Mouse (Mus musculus) hematopoietic stem cell, adult 5-6 weeks (primary cell): Measurements from ENCODE around the gene Cntn4. TPM values are rescaled to one million over a fixed set of nuclear protein-coding genes. Genes with fewer than 3 reads are reported as not detected.

ENCODE experiments used
- ATAC-seq, 2 experiments: fragments of 125-278 bp in 1 of 2; replicated peaks in 1 of 2; 2 replicates each; pipeline ENCODE4 v1.8.0; 2016 to 2017; ENCODE audit warnings: inconsistent platforms in 2 of 2, mild to moderate bottlenecking in 2 of 2, moderate number of reproducible peaks in 2 of 2, low read depth in 1 of 2, moderate TSS enrichment in 1 of 2; ENCODE audit not compliant: low FRiP score in 2 of 2, poor library complexity in 2 of 2, severe bottlenecking in 2 of 2, insufficient read depth in 1 of 2, low TSS enrichment in 1 of 2
- total RNA-seq: library from RNA; stranded (forward); fragments of 172-1452, 232-1000 nt; gene quantifications from 2 replicates; pipeline ENCODE4 v1.2.3, GENCODE M21; 2017

Gene Cntn4
- total RNA-seq, 1 experiment from 2014 or later = not detected

DNA sequence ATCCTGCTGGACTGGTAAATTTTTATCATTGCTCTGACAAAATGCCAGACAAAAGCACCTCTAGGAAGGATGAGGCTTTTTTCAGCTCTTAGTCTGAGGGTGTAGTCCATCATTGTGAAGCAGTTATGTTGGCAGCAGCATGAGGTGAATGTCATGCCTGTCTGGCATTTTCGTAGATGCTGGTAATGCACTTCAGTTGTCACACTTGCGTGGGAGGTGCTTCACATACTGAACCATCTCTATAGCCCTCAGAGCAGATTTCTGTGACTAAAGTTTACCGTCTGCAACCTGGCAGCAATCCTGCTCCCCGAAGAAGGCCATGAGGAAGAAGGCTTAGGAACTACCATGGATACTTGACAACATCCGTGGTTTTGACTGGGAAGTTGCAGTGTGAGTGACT, 335.6 kb downstream of the Cntn4 start:
- no peak for ATAC-seq

DNA sequence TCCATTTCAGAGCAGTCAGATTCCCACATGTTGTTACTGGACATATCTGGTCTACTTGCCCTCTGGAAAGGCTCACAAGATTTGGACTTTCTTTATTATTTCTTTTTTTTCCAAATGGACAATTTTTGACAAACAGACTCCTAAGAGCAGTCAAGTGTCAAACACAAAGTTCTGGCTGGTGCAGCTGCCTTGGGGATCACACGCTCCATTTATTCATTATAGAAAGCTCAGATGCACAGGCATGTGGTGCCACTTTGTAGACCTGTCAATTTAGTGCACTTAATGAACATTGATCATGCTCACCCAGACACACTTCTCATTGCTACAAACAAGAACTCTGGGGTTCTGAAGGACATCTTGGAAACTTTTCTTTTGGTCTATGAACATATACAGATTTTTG, 337.7 kb downstream of the Cntn4 start:
- ATAC-seq = no peak

DNA sequence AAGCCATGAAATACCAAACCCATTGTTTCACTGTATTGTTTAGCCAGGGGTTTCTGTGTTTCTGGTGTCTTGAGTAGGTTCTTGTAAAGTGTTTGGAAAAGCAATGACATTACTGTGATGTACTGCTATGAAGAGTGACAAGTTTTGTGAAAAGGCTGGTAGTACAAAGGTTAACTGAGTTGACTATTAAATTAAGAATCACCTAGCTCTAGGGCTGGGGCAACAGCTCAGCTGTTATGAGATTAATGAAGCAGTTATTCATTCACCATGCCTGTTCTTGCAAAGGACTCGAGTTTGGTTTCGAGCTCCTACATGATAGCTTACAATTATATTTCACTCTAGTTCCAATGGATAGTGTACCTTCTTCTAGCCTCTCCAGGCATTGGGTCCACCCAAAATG, 371.4 kb downstream of the Cntn4 start:
- ATAC-seq = no peak

DNA sequence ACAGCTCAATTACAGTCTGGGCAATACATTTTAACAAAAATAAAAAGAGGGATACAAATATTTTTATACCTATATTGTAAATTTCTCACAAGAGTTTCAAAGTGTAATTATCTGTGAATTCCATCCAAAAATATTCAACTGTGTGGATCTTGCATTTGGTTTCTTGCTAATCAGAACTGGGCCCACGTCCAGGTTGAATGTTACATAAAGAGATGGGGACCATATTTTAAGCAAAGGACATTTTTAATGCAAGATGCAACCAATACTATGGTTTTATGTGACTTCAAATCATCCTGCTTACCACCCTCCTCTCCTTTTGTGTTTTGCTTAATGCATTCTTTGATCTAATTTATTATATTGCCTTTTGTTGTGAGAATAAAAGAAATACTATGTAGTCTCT, 378.7 kb downstream of the Cntn4 start:
- ATAC-seq = no peak

DNA sequence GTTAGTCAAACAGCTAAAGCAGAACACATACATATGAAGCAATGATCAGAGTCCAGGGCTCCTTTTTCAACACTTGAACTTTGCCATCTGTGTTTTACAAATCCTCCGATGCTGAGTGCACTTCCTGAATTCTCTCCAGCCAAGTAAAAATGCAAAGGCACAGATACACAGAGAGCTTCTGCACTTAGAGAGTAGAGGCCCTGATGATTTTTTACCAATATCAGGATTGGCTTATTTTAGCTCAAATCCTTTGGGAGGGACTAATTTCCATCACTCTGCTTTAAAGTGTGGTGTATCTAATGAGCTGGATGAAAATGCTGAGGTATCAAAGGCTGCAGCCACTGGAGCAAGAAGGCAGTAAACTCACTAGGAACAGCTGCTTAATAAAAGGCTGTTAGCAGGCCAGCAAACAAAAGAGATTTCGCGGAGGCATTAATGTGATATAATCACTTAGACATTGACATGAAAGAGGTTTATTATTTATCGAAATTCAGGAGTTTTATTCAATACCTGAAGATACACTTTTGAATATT, 400.7 kb downstream of the Cntn4 start:
- ATAC-seq = no peak

DNA sequence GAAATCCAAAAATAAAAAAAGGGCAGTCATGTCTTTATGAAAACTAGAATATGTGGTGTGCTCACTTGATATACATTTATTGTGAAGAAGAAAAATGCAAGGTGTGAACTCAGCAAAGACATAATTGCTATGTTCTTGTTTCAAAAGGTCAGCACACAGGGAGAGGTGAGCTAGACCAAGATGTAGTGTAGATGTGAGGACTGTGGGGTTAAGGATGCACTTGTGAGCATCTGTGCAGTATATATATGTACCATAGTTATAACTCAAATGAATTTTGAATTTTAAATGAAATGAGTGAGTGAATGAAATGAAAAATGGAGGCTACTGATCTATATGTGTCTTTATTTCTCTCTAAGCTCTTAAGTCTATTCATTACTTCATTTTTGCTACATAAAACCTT, 401.2 kb downstream of the Cntn4 start:
- no peak for ATAC-seq

DNA sequence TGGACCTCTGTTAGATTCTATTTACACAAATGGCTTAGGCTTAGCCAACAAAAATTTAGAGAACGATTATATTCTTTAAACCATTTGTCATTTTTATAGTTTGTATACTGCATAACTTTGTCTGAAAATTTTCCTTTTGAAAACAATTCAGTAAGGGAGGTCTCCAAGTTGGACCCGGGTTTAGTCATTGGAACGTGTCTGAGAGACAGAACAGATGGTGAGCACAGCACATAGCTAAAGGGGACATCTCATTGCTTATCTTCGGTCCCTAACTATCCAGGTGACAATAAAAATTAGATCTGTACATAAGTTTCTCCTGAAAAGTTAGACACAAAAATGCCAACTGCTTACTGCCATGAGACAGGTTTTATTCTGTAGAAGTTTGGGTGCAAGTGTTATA, 420.4 kb downstream of the Cntn4 start:
- no peak for ATAC-seq

DNA sequence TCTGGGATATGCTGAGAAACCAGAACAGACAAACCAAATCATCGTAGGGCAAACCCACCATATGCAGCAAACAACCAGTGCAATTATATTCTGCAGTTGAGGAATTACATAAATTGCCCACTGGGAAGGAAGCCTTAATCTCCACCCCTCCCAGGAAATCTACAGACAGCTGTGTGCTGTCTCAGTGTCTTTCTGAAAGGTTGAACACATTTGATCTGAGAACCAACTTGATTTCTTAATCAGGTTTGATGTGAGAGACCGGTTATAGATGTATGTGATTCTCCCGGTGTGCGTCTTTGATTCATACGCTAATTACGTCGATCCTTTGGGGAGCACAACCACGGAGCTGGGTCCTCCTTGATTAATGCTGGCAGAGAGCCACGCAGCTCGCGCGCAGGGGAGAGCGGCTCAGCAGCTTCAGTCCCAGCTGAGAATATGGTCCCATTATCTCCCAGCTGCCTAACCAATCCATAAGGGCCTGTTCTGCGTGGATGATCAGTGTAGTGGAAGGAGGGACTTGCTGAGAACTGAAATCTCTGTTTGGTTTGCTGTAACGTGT, 441.1 kb downstream of the Cntn4 start:
- no peak for ATAC-seq

DNA sequence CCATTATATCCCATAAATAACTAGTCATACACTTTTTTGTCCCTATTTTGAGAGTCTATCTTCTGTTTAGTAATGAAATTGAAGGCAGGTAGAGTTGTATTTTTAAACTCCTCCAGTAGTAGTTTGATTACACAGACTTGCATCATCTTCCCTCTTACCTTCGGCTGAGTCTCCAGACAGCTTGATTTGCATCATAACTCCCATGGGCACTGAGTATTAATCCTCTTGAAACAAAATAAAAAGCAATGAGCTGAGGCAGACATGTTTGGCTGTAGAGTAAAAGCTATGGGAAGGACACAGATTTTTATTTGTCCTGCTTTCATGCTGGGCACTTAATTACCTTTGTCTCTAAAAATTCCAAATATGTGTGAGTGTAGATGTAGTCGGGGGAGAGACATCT, 476.1 kb downstream of the Cntn4 start:
- no peak for ATAC-seq

DNA sequence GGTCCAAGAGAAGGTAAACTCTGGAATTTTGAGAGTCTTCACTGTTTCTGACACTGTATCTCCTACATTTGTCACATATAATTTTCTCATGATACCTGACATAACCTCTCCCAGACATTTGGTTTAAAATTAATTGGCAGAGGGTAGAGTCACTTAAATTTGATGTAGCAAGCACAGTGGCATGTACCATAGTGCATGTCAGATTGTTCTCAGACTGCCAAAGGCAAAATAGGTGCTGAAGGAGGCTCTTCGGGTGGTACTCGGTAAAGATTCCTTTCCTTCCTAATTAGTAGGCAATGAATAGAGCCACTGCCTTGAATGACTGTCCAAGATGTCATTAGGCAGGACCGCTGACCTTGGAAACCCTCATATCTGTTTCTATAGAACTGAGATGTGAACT, 477.9 kb downstream of the Cntn4 start:
- ATAC-seq = no peak

DNA sequence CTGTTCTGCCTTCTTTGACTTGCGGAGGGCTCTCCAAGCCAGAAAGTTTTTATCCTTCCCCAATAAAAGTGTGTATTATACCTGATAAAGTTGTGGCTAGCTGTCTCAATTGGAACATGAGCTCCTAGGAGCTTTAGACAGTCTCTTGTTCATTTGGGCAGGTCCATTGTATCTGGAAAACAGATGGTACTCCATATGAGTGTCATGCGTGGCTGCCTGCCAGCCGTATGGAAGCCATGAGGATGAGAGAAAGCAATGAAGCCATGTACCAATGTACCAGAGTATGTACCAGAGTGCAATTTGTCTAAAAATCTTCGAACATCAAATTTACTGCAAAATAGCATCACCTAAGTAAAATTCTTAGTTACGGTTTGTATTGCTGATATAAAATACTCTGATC, 500.1 kb downstream of the Cntn4 start:
- ATAC-seq = no peak

DNA sequence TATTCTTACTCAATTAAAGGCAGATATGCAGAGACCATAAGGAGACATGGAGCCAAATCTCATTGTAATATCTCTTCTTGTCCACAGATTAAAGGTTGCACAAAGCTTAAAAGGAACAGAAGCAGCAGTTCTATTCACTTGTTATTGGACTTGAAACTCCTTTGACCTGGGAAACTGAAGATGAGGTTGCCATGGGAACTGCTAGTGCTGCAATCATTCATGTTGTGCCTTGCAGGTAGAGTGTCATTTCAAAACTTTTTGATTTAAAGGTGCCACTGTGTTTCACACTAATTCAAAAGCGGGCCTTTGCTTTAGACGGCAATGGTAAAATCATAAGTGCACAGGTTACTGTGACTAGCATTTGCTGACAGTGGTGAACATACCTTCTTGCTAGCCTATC, 504.1 kb downstream of the Cntn4 start:
- no peak for ATAC-seq

DNA sequence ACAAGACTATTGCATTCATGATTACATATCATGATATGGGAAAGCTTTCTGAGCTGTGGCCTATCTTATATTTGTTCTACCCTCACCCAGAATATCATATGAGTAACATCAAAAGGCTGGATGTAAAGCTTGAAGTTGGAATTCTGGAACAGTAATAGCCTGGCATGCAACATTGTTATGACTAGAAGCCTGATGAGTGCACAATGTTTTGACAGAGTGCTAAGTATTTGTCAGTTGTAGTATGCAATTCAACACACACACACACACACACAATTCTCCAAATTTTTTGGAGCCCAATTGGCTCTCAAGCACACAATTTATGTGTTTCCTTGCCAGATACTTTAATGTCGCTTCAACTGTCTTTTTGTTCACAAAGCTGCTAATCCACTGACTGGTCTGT, 523.5 kb downstream of the Cntn4 start:
- ATAC-seq = no peak

DNA sequence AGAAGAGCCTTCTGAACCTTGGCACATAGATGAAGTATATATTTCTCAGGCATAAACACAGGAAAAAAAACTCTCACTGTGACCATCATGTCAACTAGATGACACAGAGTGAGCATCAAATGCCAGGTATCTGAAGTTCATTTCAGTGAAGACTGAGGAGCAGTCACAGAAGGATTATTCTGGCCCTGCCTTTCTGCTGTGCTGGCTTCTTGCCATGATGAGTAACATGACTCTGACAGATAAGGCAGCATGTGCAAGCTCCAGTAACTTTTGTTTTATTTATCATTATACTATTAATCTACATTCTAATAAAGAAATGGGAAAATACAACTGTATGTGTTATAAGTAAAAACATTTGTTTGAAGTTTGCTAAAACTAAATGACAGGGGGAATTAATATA, 529.9 kb downstream of the Cntn4 start:
- no peak for ATAC-seq

DNA sequence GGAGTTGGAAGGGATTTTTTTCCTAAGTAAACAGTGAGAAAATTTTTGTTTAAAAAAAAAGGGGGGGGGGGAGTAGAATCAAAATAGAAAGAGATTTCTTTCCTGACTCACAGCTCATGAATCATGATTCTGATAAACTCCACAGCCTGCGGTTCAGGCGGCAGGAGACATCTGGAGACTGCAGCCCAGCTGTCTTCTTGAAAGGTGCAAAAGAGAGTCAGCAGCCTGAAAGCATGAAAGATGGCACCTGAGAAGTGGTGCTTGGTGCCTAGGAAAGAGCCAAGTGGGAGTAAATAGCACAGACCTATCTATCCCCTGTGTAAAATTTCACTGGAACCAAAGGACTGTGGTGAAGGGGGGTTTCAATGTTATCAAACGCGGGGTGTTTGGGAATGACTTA, 535.6 kb downstream of the Cntn4 start:
- ATAC-seq = no peak

DNA sequence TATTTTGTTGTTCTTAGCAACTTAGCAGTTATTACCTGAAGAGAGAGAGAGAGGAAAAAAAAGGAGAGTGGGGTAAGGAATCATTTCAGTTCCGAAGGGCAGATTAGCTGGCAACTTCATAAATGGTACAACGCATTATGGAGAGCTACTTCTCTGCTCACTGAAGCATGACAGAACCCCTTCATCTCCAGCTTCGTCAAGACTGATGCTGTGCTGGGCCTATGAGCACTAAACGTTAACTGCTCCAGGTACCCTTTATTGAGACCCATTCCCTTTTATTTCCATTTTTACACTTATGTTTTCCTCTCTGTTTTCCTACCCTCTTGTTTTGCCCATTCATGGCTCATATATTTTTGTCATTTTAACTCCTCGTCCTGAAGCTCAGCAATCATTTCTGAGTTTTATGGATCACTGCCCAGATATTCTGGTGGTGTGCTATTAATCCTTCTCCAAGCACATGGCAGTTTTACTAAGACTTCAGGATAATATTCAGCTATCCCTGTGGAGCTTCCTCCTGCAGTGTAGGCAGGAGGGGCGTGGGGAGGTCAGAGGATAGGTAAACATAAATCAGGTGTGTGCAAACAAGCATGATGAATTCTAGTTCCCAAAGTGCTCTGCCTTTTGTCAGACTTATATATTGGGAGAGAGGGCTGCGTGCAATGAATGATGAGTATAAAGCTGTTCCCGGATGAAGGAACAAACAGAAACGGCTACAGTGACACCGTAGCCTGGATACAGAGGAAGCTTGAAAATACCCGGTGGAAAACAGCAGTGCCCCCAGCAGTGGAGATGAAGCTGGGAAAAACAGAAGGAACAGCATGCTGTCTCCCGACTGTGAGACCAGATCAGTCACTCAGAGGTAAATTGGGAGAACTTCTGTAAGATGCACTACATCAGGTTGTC, 559.8 kb downstream of the Cntn4 start:
- no peak for ATAC-seq

DNA sequence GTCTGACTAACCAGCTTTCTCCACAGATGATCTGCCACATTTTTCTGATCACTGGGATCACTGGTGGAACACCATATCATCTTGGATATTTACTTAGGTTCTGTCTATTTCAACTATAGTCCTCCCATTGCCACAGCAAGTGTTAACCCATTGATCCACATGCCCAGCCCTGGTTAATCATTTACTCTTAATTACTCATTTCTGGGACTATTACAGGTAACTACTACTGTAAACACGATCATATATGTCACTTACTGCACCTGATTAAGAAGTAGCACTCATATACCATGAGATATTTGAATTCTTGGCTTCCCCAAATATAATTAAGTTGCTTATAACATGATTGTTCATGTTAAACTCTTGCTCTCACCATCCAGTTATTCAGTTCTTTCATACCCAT, 564.1 kb downstream of the Cntn4 start:
- no peak for ATAC-seq

DNA sequence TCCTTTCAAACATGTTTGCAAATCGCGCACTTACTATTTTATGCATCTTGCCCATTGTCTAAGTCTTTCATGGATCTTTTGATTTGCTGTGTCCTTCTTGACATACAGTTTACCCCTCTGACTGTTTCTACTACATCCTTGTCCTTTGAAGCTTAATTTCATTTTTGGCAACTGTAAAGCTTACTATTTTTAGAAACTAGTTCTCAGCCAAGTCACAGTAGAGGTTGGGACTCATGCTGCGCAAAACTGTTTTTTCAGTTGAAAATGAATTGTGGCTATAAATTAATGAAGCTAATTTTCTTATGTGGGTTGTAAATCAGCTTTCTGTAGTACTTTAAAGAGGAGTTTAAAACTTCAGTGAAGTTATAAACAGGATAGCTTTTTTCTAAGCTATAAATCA, 585.9 kb downstream of the Cntn4 start:
- ATAC-seq = no peak

DNA sequence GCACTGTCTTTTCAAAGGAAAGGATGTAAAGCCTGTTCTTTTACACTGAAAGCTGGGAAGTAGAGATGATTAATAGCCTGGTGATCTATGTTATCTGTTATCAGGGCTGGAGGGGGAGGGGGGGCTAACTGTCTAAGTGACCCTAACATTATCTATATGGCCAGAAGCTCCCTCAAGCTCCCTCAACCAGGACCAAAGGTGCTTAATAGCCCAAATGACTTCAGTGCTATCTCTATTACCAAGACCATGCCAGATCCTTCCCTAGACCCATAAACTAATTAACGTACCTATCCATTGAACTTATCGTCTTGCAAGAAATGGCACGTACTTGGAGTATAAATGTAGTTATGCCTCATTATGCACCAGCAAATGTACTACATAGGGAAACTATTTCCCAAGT, 588.0 kb downstream of the Cntn4 start:
- no peak for ATAC-seq
